Mouse (Mus musculus) intestine, postnatal 0 days (tissue): Measurements from ENCODE around the gene Hoxc11. TPM values are rescaled to one million over a fixed set of nuclear protein-coding genes. Genes with fewer than 3 reads are reported as not detected.

ENCODE experiments used
- ATAC-seq: fragments of 200-750 bp; cut with Nextera tagmentation; 2 replicates; pipeline ENCODE4 v1.8.0; 2017; ENCODE audit warnings: mild to moderate bottlenecking, moderate TSS enrichment, moderate library complexity
- H3K27ac ChIP-seq: fragments of 300-500 bp; sonication (generic); 2 replicates; pipeline ENCODE4 v1.5.1; 2014; ENCODE audit warnings: mild to moderate bottlenecking, low read depth, low read length, moderate library complexity
- H3K27me3 ChIP-seq: fragments of 300-500 bp; sonication (generic); replicated peaks from 2 replicates; pipeline ENCODE4 v1.6.1; 2014; ENCODE audit warnings: low read length, mixed read lengths; ENCODE audit not compliant: control insufficient read depth, insufficient read depth
- H3K36me3 ChIP-seq: fragments of 300-500 bp; sonication (generic); 2 replicates; pipeline ENCODE4 v1.6.1; 2014; ENCODE audit warnings: mild to moderate bottlenecking, moderate library complexity; ENCODE audit not compliant: control insufficient read depth, insufficient read depth
- H3K4me1 ChIP-seq: fragments of 300-500 bp; sonication (generic); replicated peaks from 2 replicates; pipeline ENCODE4 v1.6.1; 2014; ENCODE audit warnings: antibody characterized with exemption, low read length, mixed read lengths; ENCODE audit not compliant: control insufficient read depth, insufficient read depth
- H3K4me2 ChIP-seq: fragments of 300-500 bp; sonication (generic); replicated peaks from 2 replicates; pipeline ENCODE4 v1.6.1; 2014; ENCODE audit warnings: low read depth, mild to moderate bottlenecking, moderate library complexity
- H3K4me3 ChIP-seq: fragments of 300-500 bp; sonication (generic); 2 replicates; pipeline ENCODE4 v1.5.1; 2014; ENCODE audit warnings: low read depth, low read length
- H3K9ac ChIP-seq: fragments of 300-500 bp; sonication (generic); 2 replicates; pipeline ENCODE4 v1.6.1; 2014; ENCODE audit warnings: mild to moderate bottlenecking, low read depth, low read length
- H3K9me3 ChIP-seq: fragments of 300-500 bp; sonication (generic); 2 replicates; pipeline ENCODE4 v1.6.1; 2016; ENCODE audit warnings: mixed run types; ENCODE audit not compliant: control insufficient read depth
- CTCF ChIP-seq: sonication (generic); IDR thresholded peaks from 2 replicates; pipeline ENCODE4 v1.5.1; 2016; ENCODE audit warnings: low read depth, mild to moderate bottlenecking, control low read depth, antibody characterized with exemption, moderate library complexity
- WGBS: fragments of 180-500 bp; shearing (Covaris S2); extraction: QIAGEN DNeasy Blood & Tissue Kit; methylation state at CpG from one replicate; pipeline ENCODE4 v1.1.7; 2014; 5-methylcytosine and 5-hydroxymethylcytosine counted together
- polyA plus RNA-seq: library from polyadenylated mRNA; unstranded; fragments of >200 nt; fragmentation: Nextera tagmentation; extraction: Ambion mirVana; gene quantifications from 2 replicates; pipeline ENCODE4 v1.2.1, GENCODE M21; 2015

Gene Hoxc11
- polyA plus RNA-seq, 1 experiment from 2014 or later = not detected

DNA sequence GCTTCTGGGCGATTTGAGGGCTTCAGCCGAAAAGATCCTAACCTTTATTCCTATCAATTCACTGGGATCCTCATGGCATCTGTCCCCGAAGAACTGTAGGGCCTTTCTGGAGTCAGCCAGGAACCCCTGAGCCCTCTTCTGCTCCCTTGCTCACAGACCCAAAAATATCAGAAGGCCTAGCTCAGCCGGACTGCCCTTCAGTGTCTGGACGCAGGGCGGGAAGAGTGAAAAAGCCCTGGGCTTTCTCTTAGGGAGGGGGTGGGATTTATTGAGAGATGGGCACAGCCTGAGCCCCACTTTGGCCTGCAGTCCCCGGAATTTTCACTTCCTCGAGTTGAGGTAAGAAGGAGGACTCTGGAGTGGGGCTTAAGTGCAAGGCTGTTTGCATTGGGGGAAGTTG is 9.0 kb downstream of the Hoxc11 start:
- no peaks in the 10 kb centered on the region for H3K4me1 ChIP-seq
- H3K27ac ChIP-seq = no peak overlapping the region
- no peaks in the 10 kb centered on the region for H3K9me3 ChIP-seq
- H3K27me3 ChIP-seq = peaks cover 95% of the 10 kb centered on the region
- ATAC-seq = no peak
- no peaks in the 10 kb centered on the region for H3K36me3 ChIP-seq
- no peak overlapping the region for H3K4me3 ChIP-seq
- no peak for TF ChIP-seq CTCF
- 5% methylated on average over 8 of the region's 8 CpGs for WGBS
- H3K9ac ChIP-seq = no peak overlapping the region
- peak overlapping the region; percentile 41; the same call in 1 of the 2 replicates for H3K4me2 ChIP-seq

DNA sequence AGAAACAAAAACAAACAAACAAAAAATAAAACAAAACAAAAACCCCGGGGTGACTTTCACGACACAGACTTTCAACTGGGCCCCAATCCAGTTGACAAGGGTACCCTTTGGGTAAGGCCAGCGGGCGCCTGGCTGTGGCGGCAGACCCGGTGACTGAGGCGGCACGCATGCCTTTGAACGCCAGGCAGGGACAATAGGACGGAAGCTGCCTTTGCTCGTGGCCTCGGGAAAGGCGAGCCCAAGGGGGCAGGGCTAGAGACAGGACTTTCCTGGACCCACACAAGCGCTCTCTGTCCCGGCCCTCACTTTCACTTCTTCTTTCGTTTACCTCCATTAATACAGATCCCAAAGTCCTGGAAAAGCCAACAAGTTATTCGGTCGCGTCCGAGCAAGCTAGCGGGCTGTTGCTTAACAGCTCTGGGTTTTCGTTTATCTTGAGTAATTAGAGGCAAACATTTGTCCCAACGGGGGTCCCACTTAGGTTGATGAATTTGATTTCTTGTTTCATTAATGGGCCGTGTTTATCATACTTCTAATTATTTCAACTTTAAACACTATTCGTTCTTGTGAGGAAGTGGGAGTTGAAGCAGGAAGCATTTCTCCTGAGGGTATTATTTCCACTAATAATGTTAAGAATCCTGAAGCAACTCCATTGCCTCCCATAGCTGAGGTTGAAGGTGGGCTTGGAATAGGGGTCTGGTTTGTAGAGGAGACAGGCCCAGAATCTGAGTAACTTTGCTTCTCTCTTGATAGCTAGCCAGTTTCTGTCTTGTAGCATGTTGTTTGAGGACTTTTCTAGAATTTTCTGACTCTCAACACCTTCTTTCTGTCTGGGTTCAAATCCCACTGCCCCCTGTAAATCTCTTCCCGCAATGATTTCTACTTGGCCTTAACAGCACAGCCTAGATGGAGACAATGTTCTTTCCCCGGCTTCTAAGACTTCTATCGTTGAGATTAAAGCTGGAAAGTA is 9.7 kb downstream of the Hoxc11 start:
- no peaks in the 10 kb centered on the region for H3K4me1 ChIP-seq
- no peaks in the 10 kb centered on the region for H3K36me3 ChIP-seq
- 2% methylated on average over 28 of the region's 28 CpGs for WGBS
- ATAC-seq = no peak
- no peaks in the 10 kb centered on the region for H3K9me3 ChIP-seq
- peak overlapping the region; percentile 11; the same call in 1 of the 2 replicates for H3K4me3 ChIP-seq
- TF ChIP-seq CTCF = no peak
- H3K9ac ChIP-seq = no peak overlapping the region
- no peak overlapping the region for H3K27ac ChIP-seq
- H3K4me2 ChIP-seq = peak overlapping the region; percentile 41
- peaks cover 95% of the 10 kb centered on the region for H3K27me3 ChIP-seq

DNA sequence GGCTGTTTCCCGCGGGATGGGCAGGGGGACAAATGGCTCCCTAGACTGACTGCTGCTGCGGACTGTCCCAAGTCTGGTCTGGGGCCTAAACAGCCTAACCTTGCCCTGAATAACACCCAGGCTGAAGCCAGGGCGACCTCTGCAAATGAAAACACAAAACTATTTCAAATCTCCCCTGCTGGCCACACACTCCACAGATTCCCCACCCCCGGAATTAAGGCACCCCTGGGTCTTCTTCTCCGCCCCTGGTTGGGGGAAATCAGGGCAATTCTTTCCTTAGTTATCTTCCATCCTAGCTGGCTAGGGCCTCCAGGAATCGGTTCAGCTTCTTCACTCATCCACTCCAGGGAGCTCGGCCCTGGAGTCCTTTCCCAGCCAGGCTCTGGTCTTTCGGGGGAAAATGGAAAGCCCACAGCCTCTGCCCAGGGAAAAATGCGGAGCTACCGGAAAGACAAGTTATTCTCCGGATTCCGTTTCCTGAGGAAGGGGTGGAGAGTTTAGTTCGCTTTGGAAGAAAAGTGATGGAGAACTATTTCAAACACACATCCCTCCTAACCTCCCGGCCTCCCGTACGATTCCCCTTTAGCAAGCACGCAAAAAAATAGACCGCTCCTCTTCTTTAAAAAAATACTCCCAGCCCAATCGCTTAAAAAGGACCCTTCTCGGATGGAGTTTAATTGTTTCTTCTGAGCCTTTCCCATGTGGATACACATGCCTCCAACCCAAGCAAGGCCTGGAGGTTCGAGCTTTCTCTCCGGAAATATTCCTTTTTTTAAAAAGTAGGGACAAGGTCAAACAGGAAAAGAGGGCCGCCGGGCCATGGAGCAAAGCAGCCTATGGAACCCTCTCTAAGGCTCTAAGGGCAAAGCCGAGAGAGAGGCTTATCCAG is 11.0 kb downstream of the Hoxc11 start:
- Histone ChIP-seq H3K9ac (no peak overlapping the region), H3K4me2 (no peak overlapping the region), H3K4me1 (no peaks in the 10 kb centered on the region), H3K4me3 (no peak overlapping the region), H3K9me3 (no peaks in the 10 kb centered on the region), H3K27me3 (peaks cover 96% of the 10 kb centered on the region), H3K27ac (no peak overlapping the region), H3K36me3 (no peaks in the 10 kb centered on the region)
- no peak for TF ChIP-seq CTCF
- ATAC-seq = no peak
- 5% methylated on average over 26 of the region's 26 CpGs for WGBS

DNA sequence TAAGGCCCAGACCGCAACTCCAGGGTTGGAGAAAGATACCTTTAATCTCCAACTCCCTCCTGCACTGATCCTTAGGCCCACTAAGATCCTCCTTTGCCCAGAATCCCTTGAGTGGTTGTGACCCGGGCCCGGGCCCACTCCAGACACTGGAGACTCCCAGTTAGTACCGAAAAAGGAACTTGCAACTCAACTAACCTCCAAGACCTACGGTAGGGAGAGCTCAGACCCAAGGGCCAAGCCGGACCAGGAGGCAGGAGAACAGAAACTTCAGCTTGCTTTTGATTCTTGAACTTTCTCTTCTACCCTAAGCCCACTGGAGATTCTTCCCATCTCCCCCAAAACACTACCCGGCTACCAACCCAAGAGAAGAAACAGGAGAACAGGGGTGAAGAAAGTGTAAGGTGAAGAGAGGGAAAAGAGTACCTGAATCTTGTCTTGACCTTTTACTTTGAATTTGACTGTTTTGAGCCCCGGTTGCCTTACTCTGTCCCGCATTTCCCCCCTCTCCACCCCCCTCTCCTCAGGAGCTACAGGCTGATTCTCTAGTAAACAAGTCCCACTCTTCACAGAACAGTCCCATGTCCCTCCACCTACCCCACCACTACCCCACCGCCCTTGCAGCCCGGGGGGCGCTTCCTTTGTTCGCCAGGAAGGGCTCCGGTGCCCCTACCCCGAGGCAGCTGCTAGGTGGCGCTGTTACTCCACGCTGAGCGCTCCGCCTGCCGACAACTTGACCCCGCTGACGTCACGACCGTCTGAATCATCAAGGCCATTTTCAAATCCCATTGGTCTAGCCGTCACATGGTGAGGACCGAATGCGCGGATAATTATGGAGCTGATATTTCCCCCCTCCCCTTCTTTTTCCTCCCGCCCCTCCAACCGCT is 11.9 kb downstream of the Hoxc11 start:
- peaks cover 96% of the 10 kb centered on the region for H3K27me3 ChIP-seq
- peak; percentile 89 for TF ChIP-seq CTCF
- WGBS = 4% methylated on average over 30 of the region's 30 CpGs
- ATAC-seq = peak; percentile 35; the same call in 1 of the 2 replicates
- peak overlapping the region; percentile 25; the same call in 1 of the 2 replicates for H3K4me2 ChIP-seq
- no peak overlapping the region for H3K27ac ChIP-seq
- H3K9ac ChIP-seq = no peak overlapping the region
- no peaks in the 10 kb centered on the region for H3K9me3 ChIP-seq
- 0 out of 2 replicates have a peak overlapping the region, but pooled peaks have one; percentile 0 for H3K4me3 ChIP-seq
- H3K36me3 ChIP-seq = no peaks in the 10 kb centered on the region
- H3K4me1 ChIP-seq = no peaks in the 10 kb centered on the region

DNA sequence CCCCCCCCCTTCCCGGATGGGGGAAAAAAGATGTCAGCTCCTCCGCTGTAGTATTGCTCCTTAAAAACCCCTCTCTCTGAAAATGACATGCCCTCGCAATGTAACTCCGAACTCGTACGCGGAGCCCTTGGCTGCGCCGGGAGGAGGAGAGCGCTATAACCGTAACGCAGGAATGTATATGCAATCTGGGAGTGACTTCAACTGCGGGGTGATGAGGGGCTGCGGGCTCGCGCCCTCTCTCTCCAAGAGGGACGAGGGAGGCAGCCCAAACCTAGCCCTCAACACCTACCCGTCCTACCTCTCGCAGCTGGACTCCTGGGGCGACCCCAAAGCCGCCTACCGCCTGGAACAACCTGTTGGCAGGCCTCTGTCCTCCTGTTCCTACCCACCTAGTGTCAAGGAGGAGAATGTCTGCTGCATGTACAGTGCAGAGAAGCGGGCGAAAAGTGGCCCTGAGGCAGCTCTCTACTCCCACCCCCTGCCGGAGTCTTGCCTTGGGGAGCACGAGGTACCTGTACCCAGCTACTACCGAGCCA is 12.6 kb downstream of the Hoxc11 start, which contains the start of gene Hoxc10:
Gene Hoxc10, plus strand, starts transcription at position 21 of the 536 bp plus-strand sequence.
- peak; percentile 21; the same call in 1 of the 2 replicates for ATAC-seq
- TF ChIP-seq CTCF = no peak
- Histone ChIP-seq H3K36me3 (no peaks in the 10 kb centered on the region), H3K27ac (no peak within 1 kb of the TSS), H3K4me3 (peak within 1 kb of the TSS; percentile 0; the same call in 1 of the 2 replicates), H3K27me3 (peaks cover 96% of the 10 kb centered on the region), H3K4me1 (no peaks in the 10 kb centered on the region), H3K9ac (no peak within 1 kb of the TSS), H3K4me2 (peak within 1 kb of the TSS; percentile 25; the same call in 1 of the 2 replicates), H3K9me3 (no peaks in the 10 kb centered on the region)
- 4% methylated on average over 27 of the region's 27 CpGs for WGBS
